Mouse (Mus musculus) kidney, adult 2 months (tissue): ENCODE data around the gene Rest.

Experiments used
- CTCF ChIP-seq: fragments of 200-500 bp; conservative IDR thresholded peaks from 2 replicates; pipeline ENCODE4 v1.5.1; 2011; ENCODE audit warnings: low read depth, mild to moderate bottlenecking, control low read depth, low read length, moderate library complexity, mixed read lengths; ENCODE audit not compliant: insufficient read depth, insufficient read length
- POLR2A ChIP-seq: fragments of 200-500 bp; IDR thresholded peaks from one replicate; pipeline ENCODE4 v1.6.1; 2011; ENCODE audit warnings: low read depth, low read length, control low read depth

GRCm38 (mm10) chr5:77237104-77237503 is 28.2 kb upstream of the Rest start:
- TF ChIP-seq CTCF (no peak), POLR2A (no peak)
